Mouse (Mus musculus) forebrain, embryonic 15.5 days (tissue): ENCODE measurements at regions not wholly inside any gene's neighbourhood (a gene's known extent, or its start where the extent isn't known, plus 50 kb on each side); places are given as distances from the start of the nearest gene placed in this dataset.
A peak's percentile ranks its signal among the peaks of the same experiment; 100 is the strongest.
"Not testable (repeated sequence)": the region's sequence is repeated elsewhere in the genome, so short reads cannot be mapped to it uniquely, and the experiment has no call there.

Experiments used
- ATAC-seq: fragments of 200-750 bp; cut with Nextera tagmentation; replicated peaks from 2 replicates; pipeline ENCODE4 v1.8.0; 2017; ENCODE audit warnings: mild to moderate bottlenecking, moderate TSS enrichment, moderate library complexity
- H3K27ac ChIP-seq: fragments of 300-500 bp; sonication (generic); replicated peaks from 2 replicates; pipeline ENCODE4 v1.5.1; 2015; ENCODE audit warnings: mild to moderate bottlenecking, inconsistent platforms
- H3K27me3 ChIP-seq: fragments of 300-500 bp; sonication (generic); 2 replicates; pipeline ENCODE4 v1.6.1; 2015; ENCODE audit warnings: inconsistent platforms
- H3K36me3 ChIP-seq: fragments of 300-500 bp; sonication (generic); 2 replicates; pipeline ENCODE4 v1.6.1; 2015; ENCODE audit warnings: mild to moderate bottlenecking, inconsistent platforms
- H3K4me1 ChIP-seq: fragments of 300-500 bp; sonication (generic); 2 replicates; pipeline ENCODE4 v1.6.1; 2015; ENCODE audit warnings: inconsistent platforms
- H3K4me2 ChIP-seq: fragments of 300-500 bp; sonication (generic); replicated peaks from 2 replicates; pipeline ENCODE4 v1.6.1; 2015; ENCODE audit warnings: mild to moderate bottlenecking, inconsistent platforms
- H3K4me3 ChIP-seq: fragments of 300-500 bp; sonication (generic); 2 replicates; pipeline ENCODE4 v1.5.1; 2015; ENCODE audit warnings: mild to moderate bottlenecking, inconsistent platforms
- H3K9ac ChIP-seq: fragments of 300-500 bp; sonication (generic); replicated peaks from 2 replicates; pipeline ENCODE4 v1.6.1; 2015; ENCODE audit warnings: mild to moderate bottlenecking, inconsistent platforms
- H3K9me3 ChIP-seq: fragments of 300-500 bp; sonication (generic); 2 replicates; pipeline ENCODE4 v1.6.1; 2016; ENCODE audit warnings: inconsistent platforms
- WGBS: fragments of 180-500 bp; shearing (Covaris S2); methylation state at CpG from one replicate; pipeline ENCODE4 v1.1.7; 2015; ENCODE audit warnings: mixed read lengths; 5-methylcytosine and 5-hydroxymethylcytosine counted together

DNA sequence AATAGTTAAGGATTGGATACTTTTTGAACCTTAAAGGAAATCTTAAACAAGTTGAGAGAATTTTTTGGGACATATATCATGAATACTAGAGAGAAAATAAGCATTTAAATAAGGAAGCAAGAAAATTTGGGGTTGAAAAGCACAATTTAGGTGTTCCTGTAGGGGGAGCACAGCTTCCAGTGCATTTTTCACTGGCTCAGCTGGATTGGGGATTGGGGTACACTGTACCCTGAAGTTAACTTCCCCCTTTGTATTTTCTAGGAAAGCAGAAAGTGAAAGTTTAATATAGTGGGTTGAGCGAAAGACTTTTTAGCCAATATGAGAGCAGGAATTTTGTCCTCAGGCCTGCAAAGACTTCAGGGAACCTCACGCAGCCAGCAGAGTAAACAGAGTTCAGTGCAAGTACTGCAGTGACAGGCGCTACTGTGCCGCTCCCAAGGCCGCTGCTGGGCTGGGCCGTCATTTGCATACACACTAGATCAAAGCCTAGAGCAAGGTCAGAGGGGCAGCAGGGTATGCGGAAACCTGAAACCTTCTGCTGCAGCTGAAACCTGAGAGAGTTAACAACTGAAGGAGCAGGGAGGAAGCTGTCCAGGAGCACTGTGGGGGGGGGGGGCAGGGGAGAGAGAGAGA lies 1111.4 kb downstream of the H2al1n start:
- Histone ChIP-seq H3K9ac (no peak overlapping the region), H3K27ac (no peak overlapping the region), H3K4me1 (no peaks in the 10 kb centered on the region), H3K36me3 (no peaks in the 10 kb centered on the region), H3K27me3 (no peaks in the 10 kb centered on the region), H3K4me3 (no peak overlapping the region), H3K4me2 (no peak overlapping the region), H3K9me3 (no peaks in the 10 kb centered on the region)
- ATAC-seq = peak; percentile 71; the same call in 1 of the 2 replicates
- 20% methylated on average over 7 of the region's 7 CpGs for WGBS

DNA sequence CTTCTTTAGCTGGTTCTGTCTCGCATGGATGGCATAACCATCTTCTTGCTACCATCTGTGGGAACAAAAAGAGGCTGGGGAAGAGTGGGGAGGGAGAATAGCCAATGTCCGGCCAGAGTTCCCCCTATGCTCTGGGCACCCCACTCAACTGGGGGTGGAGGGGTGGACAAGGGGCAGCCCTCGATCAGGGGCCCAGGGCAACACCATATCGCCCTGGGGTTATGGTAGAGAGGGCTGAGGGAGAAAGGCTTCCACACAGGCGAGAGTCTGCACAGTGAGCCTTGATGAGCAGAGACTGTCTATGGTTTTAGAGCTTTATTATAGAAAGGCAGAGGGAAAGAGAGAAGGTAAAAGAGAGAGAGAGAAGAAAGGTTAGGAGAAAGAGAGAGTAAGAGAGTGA lies 1112.0 kb downstream of the H2al1n start:
- 49% methylated on average over 5 of the region's 5 CpGs for WGBS
- Histone ChIP-seq H3K9ac (no peak overlapping the region), H3K27ac (no peak overlapping the region), H3K4me1 (no peaks in the 10 kb centered on the region), H3K9me3 (no peaks in the 10 kb centered on the region), H3K27me3 (no peaks in the 10 kb centered on the region), H3K36me3 (no peaks in the 10 kb centered on the region), H3K4me3 (no peak overlapping the region), H3K4me2 (no peak overlapping the region)
- no peak for ATAC-seq

DNA sequence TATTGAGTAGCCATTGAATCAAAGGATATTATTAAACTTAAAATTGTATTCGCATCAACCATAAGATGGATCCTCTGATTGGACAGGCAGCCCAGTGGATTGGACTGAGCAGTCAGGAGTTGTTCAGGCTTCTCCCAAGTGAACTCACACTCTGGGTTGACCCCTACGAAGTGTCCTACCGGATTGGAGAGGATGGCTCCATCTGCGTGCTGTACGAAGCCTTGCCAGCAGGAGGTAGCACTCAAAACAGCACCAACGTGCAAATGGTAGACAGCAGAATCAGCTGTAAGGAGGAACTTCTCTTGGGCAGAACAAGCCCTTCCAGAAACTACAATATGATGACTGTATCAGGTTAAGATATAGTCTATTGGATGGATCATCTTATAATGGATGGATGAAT lies 1154.2 kb downstream of the H2al1n start:
- ATAC-seq, H3K4me3 ChIP-seq, H3K27ac ChIP-seq, H3K4me2 ChIP-seq, H3K9ac ChIP-seq, H3K27me3 ChIP-seq, H3K9me3 ChIP-seq, H3K4me1 ChIP-seq, H3K36me3 ChIP-seq: not testable (repeated sequence)
- WGBS = 86% methylated on average over 6 of the region's 6 CpGs
